Mouse (Mus musculus) MEL (cell line): ENCODE results near the gene Dcun1d2. TPM values are rescaled to one million over a fixed set of nuclear protein-coding genes. Genes with fewer than 3 reads are reported as not detected.
A peak's percentile ranks its signal among the peaks of the same experiment; 100 is the strongest.

ENCODE experiments used
- DNase-seq: peaks from one replicate; pipeline ENCODE4 v3.0.0; 2011; ENCODE audit warnings: low read depth, low spot score
- H3K27ac ChIP-seq: 2 replicates; pipeline ENCODE4 v1.5.1; 2012; ENCODE audit warnings: low read depth, mild to moderate bottlenecking, control low read depth, low read length, moderate library complexity; ENCODE audit not compliant: control insufficient read depth
- H3K27me3 ChIP-seq, 2 experiments: fragments of 150-350 bp in 1 of 2; sonication (generic) in 1 of 2; 2 replicates each; pipeline ENCODE4 v1.6.1; 2012; ENCODE audit warnings: low read length in 2 of 2, mild to moderate bottlenecking in 2 of 2, improper control_type of control experiment in 1 of 2, moderate library complexity in 1 of 2; ENCODE audit not compliant: insufficient read depth in 2 of 2, control insufficient read depth in 1 of 2
- H3K36me3 ChIP-seq, 2 experiments: 2 replicates each; pipeline ENCODE4 v1.6.1; 2012 to 2014; ENCODE audit warnings: low read length in 2 of 2, improper control_type of control experiment in 1 of 2, inconsistent platforms in 1 of 2, mild to moderate bottlenecking in 1 of 2; ENCODE audit not compliant: insufficient read depth in 2 of 2, control insufficient read depth in 1 of 2
- H3K4me1 ChIP-seq, 2 experiments: fragments of 150-350 bp in 1 of 2; sonication (generic) in 1 of 2; 2 replicates each; pipeline ENCODE4 v1.6.1; 2012; ENCODE audit warnings: low read length in 2 of 2, improper control_type of control experiment in 1 of 2, mild to moderate bottlenecking in 1 of 2; ENCODE audit not compliant: insufficient read depth in 2 of 2, control insufficient read depth in 1 of 2
- H3K4me3 ChIP-seq, 2 experiments: fragments of 150-350 bp in 1 of 2; sonication (generic) in 1 of 2; 2 replicates each; pipeline ENCODE4 v1.5.1; 2012; ENCODE audit warnings: low read depth in 2 of 2, low read length in 2 of 2, mild to moderate bottlenecking in 2 of 2, moderate library complexity in 2 of 2, control low read depth in 1 of 2, improper control_type of control experiment in 1 of 2; ENCODE audit not compliant: control insufficient read depth in 1 of 2, insufficient read depth in 1 of 2
- H3K79me2 ChIP-seq: 2 replicates; pipeline ENCODE4 v1.6.1; 2012; ENCODE audit warnings: mild to moderate bottlenecking, low read length, moderate library complexity; ENCODE audit not compliant: control insufficient read depth, poor library complexity, insufficient read depth
- H3K9ac ChIP-seq: 2 replicates; pipeline ENCODE4 v1.6.1; 2012; ENCODE audit warnings: low read depth, mild to moderate bottlenecking, control low read depth, low read length, moderate library complexity; ENCODE audit not compliant: control insufficient read depth, poor library complexity, severe bottlenecking
- H3K9me3 ChIP-seq: fragments of 150-350 bp; sonication (generic); replicated peaks from 2 replicates; pipeline ENCODE4 v1.6.1; 2012; ENCODE audit warnings: mild to moderate bottlenecking, low read length, improper control_type of control experiment, moderate library complexity; ENCODE audit not compliant: insufficient read depth
- KAT2A ChIP-seq: conservative IDR thresholded peaks from 2 replicates; pipeline ENCODE4 v1.6.1; 2012; ENCODE audit warnings: low read depth, low read length, improper control_type of control experiment, inconsistent platforms
- MEF2A ChIP-seq: IDR thresholded peaks from 2 replicates; pipeline ENCODE4 v1.6.1; 2014; ENCODE audit warnings: low read depth, mild to moderate bottlenecking, inconsistent platforms, low read length, improper control_type of control experiment; ENCODE audit not compliant: poor library complexity, insufficient replicate concordance, severe bottlenecking; ENCODE audit errors: extremely low read depth
- MXI1 ChIP-seq: IDR thresholded peaks from 2 replicates; pipeline ENCODE4 v1.6.1; 2011; ENCODE audit warnings: mild to moderate bottlenecking, low read depth, low read length, improper control_type of control experiment
- POLR2AphosphoS2 ChIP-seq: IDR thresholded peaks from 2 replicates; pipeline ENCODE4 v1.6.1; 2011; ENCODE audit warnings: low read length, improper control_type of control experiment
- TAL1 ChIP-seq: IDR thresholded peaks from 2 replicates; pipeline ENCODE4 v1.6.1; 2012; ENCODE audit warnings: mild to moderate bottlenecking, inconsistent platforms, low read length, moderate library complexity, mixed read lengths
- TBP ChIP-seq: IDR thresholded peaks from 2 replicates; pipeline ENCODE4 v1.8.0; 2011; ENCODE audit warnings: low read depth, low read length, improper control_type of control experiment
- ZKSCAN1 ChIP-seq: IDR thresholded peaks from 2 replicates; pipeline ENCODE4 v1.6.1; 2012; ENCODE audit warnings: low read depth, mild to moderate bottlenecking, inconsistent platforms, low read length, improper control_type of control experiment, moderate library complexity
- polyA plus RNA-seq, 2 experiments: library from polyadenylated mRNA; stranded (reverse) in 1 of 2; unstranded in 1 of 2; fragments of >175 nt in 1 of 2; fragments of >200 nt in 1 of 2; gene quantifications; 2 replicates each; pipeline versions ENCODE4 v1.2.1 to v1.2.4; 2012; ENCODE audit warnings: low replicate concordance in 2 of 2, low read depth in 1 of 2; ENCODE audit not compliant: insufficient read length in 2 of 2, insufficient read depth in 1 of 2, missing spikeins in 1 of 2
- total RNA-seq: library from RNA; depleted of rRNA; stranded (reverse); fragments of 300-350 nt; gene quantifications from 2 replicates; pipeline ENCODE4 v1.2.3, GENCODE M21; 2012; rRNA removed

The Dcun1d2 gene
- total and polyA plus RNA-seq, 3 experiments, result 19.1 to 19.9 TPM; not detected in 1

DNA sequence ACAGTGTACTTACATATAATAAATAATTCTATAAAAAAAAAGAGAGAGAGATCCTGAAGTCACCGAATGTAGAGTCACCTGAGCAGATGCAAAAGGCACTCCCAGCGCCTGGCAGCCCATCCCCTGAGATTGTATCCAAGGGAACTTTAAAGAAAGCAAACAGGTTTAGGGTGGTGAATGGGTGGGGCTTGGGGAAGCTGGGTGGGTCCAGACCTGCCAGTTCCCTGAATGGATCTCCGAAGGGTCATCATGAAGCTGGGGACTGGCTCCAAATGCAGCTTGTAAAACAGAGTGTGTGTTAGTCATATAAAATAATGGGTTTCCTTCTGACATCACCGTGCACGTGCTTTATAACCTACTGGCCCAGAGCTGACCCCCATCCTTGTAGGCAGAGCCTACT lies 81.6 kb downstream of the Dcun1d2 start:
- Histone ChIP-seq H3K4me1 (peaks cover 22 to 66% of the 10 kb centered on the region in 2 experiments), H3K9me3 (no peaks in the 10 kb centered on the region), H3K9ac (no peak overlapping the region), H3K79me2 (no peaks in the 10 kb centered on the region), H3K36me3 (peaks cover 0 to 52% of the 10 kb centered on the region in 2 experiments; a peak in 2 of 4 replicates), H3K4me3 (no peak overlapping the region), H3K27me3 (no peaks in the 10 kb centered on the region), H3K27ac (no peak overlapping the region)
- TF ChIP-seq TAL1, result no peak
- no peak for TF ChIP-seq ZKSCAN1
- TF ChIP-seq MEF2A, result no peak
- no peak for TF ChIP-seq KAT2A
- TF ChIP-seq POLR2AphosphoS2, result no peak
- TF ChIP-seq MXI1, result 0 out of 2 replicates have a peak, but pooled peaks have one; percentile 23
- no peak for TF ChIP-seq TBP
- peak; percentile 47 for DNase-seq

Other genes starting within 250 kb of the Dcun1d2 start
- 0.10 and 0.12 TPM in 2 replicates for gene Proz, start 227.2 kb downstream of the Dcun1d2 start, total RNA-seq
- under 1 TPM in 1 of 2 experiments, not detected in 1; 0.54 TPM for gene Proz, start 227.2 kb downstream of the Dcun1d2 start, polyA plus RNA-seq
- gene Pcid2, start 182.7 kb downstream of the Dcun1d2 start, total RNA-seq, result 45.1 and 50.1 TPM in 2 replicates
- gene Pcid2, start 182.7 kb downstream of the Dcun1d2 start, polyA plus RNA-seq, result 10 to 100 TPM; 68.1 to 90.6 TPM
- gene Cul4a, start 182.5 kb downstream of the Dcun1d2 start, total RNA-seq, result 62.3 and 81.4 TPM in 2 replicates
- 100 to 1,000 TPM in 1 of 2 experiments, 10 to 100 TPM in 1; 56.2 to 131 TPM for gene Cul4a, start 182.5 kb downstream of the Dcun1d2 start, polyA plus RNA-seq
- 191 and 205 TPM in 2 replicates for gene Lamp1, start 129.0 kb downstream of the Dcun1d2 start, total RNA-seq
- gene Lamp1, start 129.0 kb downstream of the Dcun1d2 start, polyA plus RNA-seq, result 100 to 1,000 TPM; 109 to 233 TPM
- gene Grtp1, start 87.5 kb downstream of the Dcun1d2 start, total RNA-seq, result 8.2 and 11.9 TPM in 2 replicates
- 10 to 100 TPM in 1 of 2 experiments, not detected in 1; 15.1 TPM for gene Grtp1, start 87.5 kb downstream of the Dcun1d2 start, polyA plus RNA-seq
- gene Adprhl1, start 34.0 kb downstream of the Dcun1d2 start, total RNA-seq, result not detected in 2 replicates
- gene Adprhl1, start 34.0 kb downstream of the Dcun1d2 start, polyA plus RNA-seq, result not detected
- 9.3 and 11.8 TPM in 2 replicates for gene Tmco3, start 59 bp upstream of the Dcun1d2 start, total RNA-seq
- gene Tmco3, start 59 bp upstream of the Dcun1d2 start, polyA plus RNA-seq, result 10 to 100 TPM in 1 of 2 experiments, not detected in 1; 20.3 TPM
- gene Tfdp1, start 50.6 kb upstream of the Dcun1d2 start, total RNA-seq, result 214 and 256 TPM in 2 replicates
- gene Tfdp1, start 50.6 kb upstream of the Dcun1d2 start, polyA plus RNA-seq, result 100 to 1,000 TPM; 143 to 331 TPM
- gene Atp4b, start 108.7 kb upstream of the Dcun1d2 start, total RNA-seq, result 0.08 TPM in 1 of 2 replicates, not detected in the other
- gene Atp4b, start 108.7 kb upstream of the Dcun1d2 start, polyA plus RNA-seq, result under 1 TPM in 1 of 2 experiments, not detected in 1; 0.14 TPM
- gene Grk1, start 117.0 kb upstream of the Dcun1d2 start, total RNA-seq, result under 0.01 TPM in 1 of 2 replicates, not detected in the other
- under 1 TPM in 1 of 2 experiments, not detected in 1; 0.03 TPM for gene Grk1, start 117.0 kb upstream of the Dcun1d2 start, polyA plus RNA-seq
- not detected in 2 replicates for gene Tmem255b, start 147.1 kb upstream of the Dcun1d2 start, total RNA-seq
- gene Tmem255b, start 147.1 kb upstream of the Dcun1d2 start, polyA plus RNA-seq, result not detected
- gene Gas6, start 206.4 kb upstream of the Dcun1d2 start, total RNA-seq, result not detected in 2 replicates
- gene Gas6, start 206.4 kb upstream of the Dcun1d2 start, polyA plus RNA-seq, result not detected